Mouse (Mus musculus): ENCODE measurements around the gene Slc12a8.

The Slc12a8 gene

GRCm38 (mm10) chr16:33696811-33697575 is 179.9 kb downstream of the Slc12a8 start:
- no peak for DNase-seq (ENCODE audit: low spot score in 2 of 2)

- no peak for DNase-seq (ENCODE audit: low spot score in 2 of 2)
Observed at GRCm38 (mm10) chr16:33697576-33698276, 180.6 kb downstream of the Slc12a8 start.

- no peak for DNase-seq (ENCODE audit: low spot score in 2 of 2)
Observed at GRCm38 (mm10) chr16:33698277-33698790, 181.2 kb downstream of the Slc12a8 start.

- no peak for DNase-seq (ENCODE audit: low spot score in 2 of 2)
Observed at GRCm38 (mm10) chr16:33700584-33700983, 183.5 kb downstream of the Slc12a8 start.

GRCm38 (mm10) chr16:33701872-33702271 is 184.7 kb downstream of the Slc12a8 start:
- no peak for DNase-seq (ENCODE audit: low spot score in 2 of 2)

GRCm38 (mm10) chr16:33704289-33704688 is 187.2 kb downstream of the Slc12a8 start:
- no peak for DNase-seq (ENCODE audit: low spot score in 2 of 2)

- DNase-seq (ENCODE audit: low spot score in 2 of 2): no peak
Observed at GRCm38 (mm10) chr16:33705258-33705657, 188.1 kb downstream of the Slc12a8 start.

GRCm38 (mm10) chr16:33706111-33706890 is 189.2 kb downstream of the Slc12a8 start:
- DNase-seq (ENCODE audit: low spot score in 2 of 2): no peak

GRCm38 (mm10) chr16:33708031-33708430 is 190.9 kb downstream of the Slc12a8 start:
- DNase-seq (ENCODE audit: low spot score in 2 of 2): no peak

- no peak for DNase-seq (ENCODE audit: low spot score in 2 of 2)
Observed at GRCm38 (mm10) chr16:33708585-33709397, 191.7 kb downstream of the Slc12a8 start.

Measured in urinary bladder, postnatal 4 days (tissue).